Mouse (Mus musculus): Measurements from ENCODE around the gene Susd1.
A peak's percentile ranks its signal among the peaks of the same experiment; 100 is the strongest.

Gene Susd1

DNA sequence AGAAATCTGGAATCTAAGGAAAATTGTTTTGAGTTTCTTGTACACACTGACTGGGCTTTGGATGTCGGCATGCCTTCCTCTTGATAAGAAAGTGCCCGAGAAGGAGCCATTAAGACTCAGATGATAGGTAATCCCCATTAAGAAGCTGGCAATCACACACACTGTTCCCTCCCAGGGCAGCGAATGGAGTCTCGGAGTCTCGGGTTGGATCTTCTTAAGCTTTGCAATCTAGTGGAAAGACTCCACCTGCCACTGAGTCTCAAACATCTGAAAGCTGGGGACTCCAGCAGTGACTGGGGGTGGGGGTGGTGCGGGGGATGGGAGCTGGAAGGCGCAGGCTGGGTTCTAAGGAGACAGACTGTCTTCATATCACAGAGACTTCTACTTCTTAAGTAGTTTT lies 156.3 kb downstream of the Susd1 start:
- no peak for DNase-seq (ENCODE audit: low spot score)

- no peak for DNase-seq (ENCODE audit: low spot score)
These were observed 157.6 kb downstream of the Susd1 start for GRCm38 (mm10) chr4:59280876-59281275.

GRCm38 (mm10) chr4:59279111-59279510 lies 159.3 kb downstream of the Susd1 start:
- no peak for DNase-seq (ENCODE audit: low spot score)

GRCm38 (mm10) chr4:59278410-59278809 lies 160.0 kb downstream of the Susd1 start:
- DNase-seq (ENCODE audit: low spot score): no peak

- no peak for DNase-seq (ENCODE audit: low spot score)
These were observed 160.5 kb downstream of the Susd1 start for GRCm38 (mm10) chr4:59277958-59278357.

- no peak for DNase-seq (ENCODE audit: low spot score)
These were observed 162.5 kb downstream of the Susd1 start for GRCm38 (mm10) chr4:59275956-59276355.

DNA sequence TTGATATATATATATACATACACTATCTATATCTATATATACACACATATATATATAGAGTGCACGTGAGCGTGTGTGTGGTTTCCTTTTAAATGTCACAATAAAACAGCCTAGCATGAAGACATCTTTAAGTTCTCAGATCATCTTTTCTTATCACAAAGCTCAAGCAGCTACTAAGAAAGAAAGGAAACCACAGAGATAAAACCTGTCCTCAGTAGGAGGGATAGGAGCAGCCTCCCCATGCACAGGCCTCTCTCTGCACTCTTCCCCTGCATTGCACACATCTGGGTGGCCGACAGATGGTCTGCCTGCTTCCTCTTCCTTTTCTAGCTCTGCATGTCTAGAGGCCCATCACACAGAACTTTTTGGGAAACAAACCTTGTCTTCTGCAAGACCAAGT lies 162.9 kb downstream of the Susd1 start:
- no peak for DNase-seq (ENCODE audit: low spot score)

- DNase-seq (ENCODE audit: low spot score): no peak
These were observed 164.3 kb downstream of the Susd1 start for GRCm38 (mm10) chr4:59274136-59274535.

DNA sequence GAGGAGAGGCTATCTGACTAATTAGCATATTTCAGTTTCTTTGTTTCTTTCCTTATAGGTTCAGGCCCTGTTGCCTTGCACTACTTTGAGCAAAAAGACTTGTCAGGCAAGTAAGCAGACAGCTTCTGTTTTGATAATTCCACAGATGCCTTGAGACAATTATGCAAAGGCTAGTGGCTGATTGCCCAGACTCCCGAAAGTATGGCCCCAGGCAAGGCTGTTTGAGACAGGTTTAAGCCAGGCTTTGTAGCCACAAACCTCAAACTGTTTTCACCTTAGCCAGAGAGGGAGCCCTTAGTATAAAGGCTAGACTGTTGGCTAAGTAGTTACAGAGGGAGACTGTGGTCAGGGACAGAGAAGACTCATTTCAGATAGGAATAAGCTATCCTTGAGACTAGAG lies 165.1 kb downstream of the Susd1 start:
- peak; percentile 84 for DNase-seq (ENCODE audit: low spot score)

DNA sequence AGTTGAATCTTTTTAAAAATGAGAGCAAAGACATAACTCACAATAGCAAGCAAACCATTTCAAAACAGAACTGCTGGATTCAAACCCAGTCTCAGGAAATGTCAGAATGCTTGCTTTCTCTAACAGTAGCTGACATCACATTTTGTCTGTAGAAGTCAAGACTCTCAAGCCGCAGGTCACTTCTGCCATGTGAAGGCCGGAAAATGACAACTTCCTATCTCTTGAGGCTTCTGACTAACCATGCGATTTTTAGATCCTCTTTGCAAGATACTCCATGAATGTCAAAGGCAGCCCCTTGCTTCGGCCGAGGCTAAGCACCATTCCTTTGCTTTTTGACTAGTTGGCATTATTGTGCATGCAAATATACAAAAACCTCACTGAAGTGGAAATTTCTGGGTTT lies 172.8 kb downstream of the Susd1 start:
- DNase-seq (ENCODE audit: low spot score): no peak

DNA sequence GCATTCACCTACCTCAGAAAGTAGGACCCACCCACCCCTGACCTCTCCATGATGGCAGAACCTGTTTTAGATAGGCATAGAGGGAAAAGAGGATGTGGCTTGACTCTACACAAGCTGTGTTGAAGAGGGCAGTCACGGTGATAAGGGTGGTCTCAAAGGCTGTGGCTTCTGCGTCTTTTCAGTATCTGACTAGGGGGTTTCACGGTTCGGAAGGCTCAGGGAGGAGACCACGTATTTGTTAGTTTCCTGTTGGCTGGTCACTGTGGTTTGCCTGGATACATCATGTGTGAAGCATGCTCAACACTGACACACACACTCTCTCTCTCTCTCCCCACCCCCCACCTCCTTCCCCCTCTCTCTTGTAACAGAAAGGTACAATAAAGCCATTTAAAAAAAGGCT lies 173.3 kb downstream of the Susd1 start:
- no peak for DNase-seq (ENCODE audit: low spot score)
